Mouse (Mus musculus) MEL (cell line): ENCODE results near the gene Ppp3r1. TPM values are rescaled to one million over a fixed set of nuclear protein-coding genes. Genes with fewer than 3 reads are reported as not detected.

Experiments
- DNase-seq: peaks from one replicate; pipeline ENCODE4 v3.0.0; 2011; ENCODE audit warnings: low read depth, low spot score
- H3K27ac ChIP-seq: 2 replicates; pipeline ENCODE4 v1.5.1; 2012; ENCODE audit warnings: low read depth, mild to moderate bottlenecking, control low read depth, low read length, moderate library complexity; ENCODE audit not compliant: control insufficient read depth
- H3K27me3 ChIP-seq, 2 experiments: fragments of 150-350 bp in 1 of 2; sonication (generic) in 1 of 2; 2 replicates each; pipeline ENCODE4 v1.6.1; 2012; ENCODE audit warnings: low read length in 2 of 2, mild to moderate bottlenecking in 2 of 2, improper control_type of control experiment in 1 of 2, moderate library complexity in 1 of 2; ENCODE audit not compliant: insufficient read depth in 2 of 2, control insufficient read depth in 1 of 2
- H3K36me3 ChIP-seq, 2 experiments: 2 replicates each; pipeline ENCODE4 v1.6.1; 2012 to 2014; ENCODE audit warnings: low read length in 2 of 2, improper control_type of control experiment in 1 of 2, inconsistent platforms in 1 of 2, mild to moderate bottlenecking in 1 of 2; ENCODE audit not compliant: insufficient read depth in 2 of 2, control insufficient read depth in 1 of 2
- H3K4me1 ChIP-seq, 2 experiments: fragments of 150-350 bp in 1 of 2; sonication (generic) in 1 of 2; 2 replicates each; pipeline ENCODE4 v1.6.1; 2012; ENCODE audit warnings: low read length in 2 of 2, improper control_type of control experiment in 1 of 2, mild to moderate bottlenecking in 1 of 2; ENCODE audit not compliant: insufficient read depth in 2 of 2, control insufficient read depth in 1 of 2
- H3K4me3 ChIP-seq, 2 experiments: fragments of 150-350 bp in 1 of 2; sonication (generic) in 1 of 2; 2 replicates each; pipeline ENCODE4 v1.5.1; 2012; ENCODE audit warnings: low read depth in 2 of 2, low read length in 2 of 2, mild to moderate bottlenecking in 2 of 2, moderate library complexity in 2 of 2, control low read depth in 1 of 2, improper control_type of control experiment in 1 of 2; ENCODE audit not compliant: control insufficient read depth in 1 of 2, insufficient read depth in 1 of 2
- H3K79me2 ChIP-seq: 2 replicates; pipeline ENCODE4 v1.6.1; 2012; ENCODE audit warnings: mild to moderate bottlenecking, low read length, moderate library complexity; ENCODE audit not compliant: control insufficient read depth, poor library complexity, insufficient read depth
- H3K9ac ChIP-seq: 2 replicates; pipeline ENCODE4 v1.6.1; 2012; ENCODE audit warnings: low read depth, mild to moderate bottlenecking, control low read depth, low read length, moderate library complexity; ENCODE audit not compliant: control insufficient read depth, poor library complexity, severe bottlenecking
- H3K9me3 ChIP-seq: fragments of 150-350 bp; sonication (generic); replicated peaks from 2 replicates; pipeline ENCODE4 v1.6.1; 2012; ENCODE audit warnings: mild to moderate bottlenecking, low read length, improper control_type of control experiment, moderate library complexity; ENCODE audit not compliant: insufficient read depth
- BHLHE40 ChIP-seq: IDR thresholded peaks from 2 replicates; pipeline ENCODE4 v1.6.1; 2012; ENCODE audit warnings: low read depth, mild to moderate bottlenecking, inconsistent platforms, low read length, improper control_type of control experiment, borderline replicate concordance
- CHD2 ChIP-seq: IDR thresholded peaks from 2 replicates; pipeline ENCODE4 v1.6.1; 2011; ENCODE audit warnings: low read length, improper control_type of control experiment
- ELF1 ChIP-seq: IDR thresholded peaks from 2 replicates; pipeline ENCODE4 v1.6.1; 2014; ENCODE audit warnings: low read depth, mild to moderate bottlenecking, inconsistent platforms, low read length, improper control_type of control experiment, moderate library complexity
- GABPA ChIP-seq: IDR thresholded peaks from 2 replicates; pipeline ENCODE4 v1.6.1; 2012; ENCODE audit warnings: low read depth, mild to moderate bottlenecking, inconsistent platforms, low read length, improper control_type of control experiment, moderate library complexity
- GATA1 ChIP-seq: IDR thresholded peaks from 2 replicates; pipeline ENCODE4 v1.6.1; 2011; ENCODE audit warnings: low read depth, low read length, improper control_type of control experiment
- HCFC1 ChIP-seq: IDR thresholded peaks from 2 replicates; pipeline ENCODE4 v1.6.1; 2012; ENCODE audit warnings: low read depth, mild to moderate bottlenecking, inconsistent platforms, low read length, improper control_type of control experiment, moderate library complexity
- JUND ChIP-seq: IDR thresholded peaks from 2 replicates; pipeline ENCODE4 v1.6.1; 2011; ENCODE audit warnings: low read depth, mild to moderate bottlenecking, improper control_type of control experiment, low read length
- MAFK ChIP-seq: IDR thresholded peaks from 2 replicates; pipeline ENCODE4 v1.6.1; 2011; ENCODE audit warnings: low read depth, mild to moderate bottlenecking, low read length, improper control_type of control experiment, borderline replicate concordance
- MAZ ChIP-seq: IDR thresholded peaks from 2 replicates; pipeline ENCODE4 v1.6.1; 2012; ENCODE audit warnings: low read depth, mild to moderate bottlenecking, inconsistent platforms, low read length, improper control_type of control experiment
- MXI1 ChIP-seq: IDR thresholded peaks from 2 replicates; pipeline ENCODE4 v1.6.1; 2011; ENCODE audit warnings: mild to moderate bottlenecking, low read depth, low read length, improper control_type of control experiment
- MYB ChIP-seq: IDR thresholded peaks from 2 replicates; pipeline ENCODE4 v1.6.1; 2011; ENCODE audit warnings: mild to moderate bottlenecking, low read depth, low read length, improper control_type of control experiment
- NELFE ChIP-seq: IDR thresholded peaks from 2 replicates; pipeline ENCODE4 v1.6.1; 2011; ENCODE audit warnings: low read depth, low read length, improper control_type of control experiment
- NRF1 ChIP-seq: IDR thresholded peaks from 2 replicates; pipeline ENCODE4 v1.6.1; 2014; ENCODE audit warnings: low read depth, mild to moderate bottlenecking, inconsistent platforms, low read length, improper control_type of control experiment, moderate library complexity; ENCODE audit not compliant: poor library complexity, insufficient read depth, severe bottlenecking
- POLR2AphosphoS2 ChIP-seq: IDR thresholded peaks from 2 replicates; pipeline ENCODE4 v1.6.1; 2011; ENCODE audit warnings: low read length, improper control_type of control experiment
- POLR2AphosphoS5 ChIP-seq: IDR thresholded peaks from 2 replicates; pipeline ENCODE4 v1.6.1; 2012; ENCODE audit warnings: low read depth, borderline replicate concordance, mild to moderate bottlenecking, inconsistent platforms, low read length, moderate library complexity, mixed read lengths
- RAD21 ChIP-seq: IDR thresholded peaks from 2 replicates; pipeline ENCODE4 v1.6.1; 2011; ENCODE audit warnings: mild to moderate bottlenecking, low read depth, low read length, improper control_type of control experiment
- RCOR1 ChIP-seq: IDR thresholded peaks from 2 replicates; pipeline ENCODE4 v1.6.1; 2012; ENCODE audit warnings: low read depth, mild to moderate bottlenecking, inconsistent platforms, low read length, improper control_type of control experiment
- SIN3A ChIP-seq: IDR thresholded peaks from 2 replicates; pipeline ENCODE4 v1.6.1; 2012; ENCODE audit warnings: low read length, improper control_type of control experiment, inconsistent platforms
- SMC3 ChIP-seq: IDR thresholded peaks from 2 replicates; pipeline ENCODE4 v1.6.1; 2011; ENCODE audit warnings: low read depth, low read length, improper control_type of control experiment
- TBP ChIP-seq: IDR thresholded peaks from 2 replicates; pipeline ENCODE4 v1.8.0; 2011; ENCODE audit warnings: low read depth, low read length, improper control_type of control experiment
- TCF12 ChIP-seq: IDR thresholded peaks from 2 replicates; pipeline ENCODE4 v1.6.1; 2014; ENCODE audit warnings: low read depth, mild to moderate bottlenecking, inconsistent platforms, low read length, improper control_type of control experiment, moderate library complexity
- UBTF ChIP-seq: IDR thresholded peaks from 2 replicates; pipeline ENCODE4 v1.6.1; 2012; ENCODE audit warnings: low read depth, mild to moderate bottlenecking, inconsistent platforms, low read length, improper control_type of control experiment, moderate library complexity, borderline replicate concordance; ENCODE audit not compliant: insufficient read depth
- USF1 ChIP-seq: IDR thresholded peaks from 2 replicates; pipeline ENCODE4 v1.6.1; 2014; ENCODE audit warnings: low read depth, mild to moderate bottlenecking, inconsistent platforms, low read length, improper control_type of control experiment, moderate library complexity
- USF2 ChIP-seq, 2 experiments: IDR thresholded peaks; 2 replicates each; pipeline ENCODE4 v1.6.1; 2011 to 2012; ENCODE audit warnings: improper control_type of control experiment in 2 of 2, low read length in 2 of 2, borderline replicate concordance in 1 of 2, inconsistent platforms in 1 of 2, low read depth in 1 of 2, mild to moderate bottlenecking in 1 of 2; ENCODE audit not compliant: insufficient read depth in 1 of 2
- ZKSCAN1 ChIP-seq: IDR thresholded peaks from 2 replicates; pipeline ENCODE4 v1.6.1; 2012; ENCODE audit warnings: low read depth, mild to moderate bottlenecking, inconsistent platforms, low read length, improper control_type of control experiment, moderate library complexity
- ZNF384 ChIP-seq: IDR thresholded peaks from 2 replicates; pipeline ENCODE4 v1.6.1; 2012; ENCODE audit warnings: low read depth, mild to moderate bottlenecking, inconsistent platforms, low read length, improper control_type of control experiment
- polyA plus RNA-seq, 2 experiments: library from polyadenylated mRNA; stranded (reverse) in 1 of 2; unstranded in 1 of 2; fragments of >175 nt in 1 of 2; fragments of >200 nt in 1 of 2; gene quantifications; 2 replicates each; pipeline versions ENCODE4 v1.2.1 to v1.2.4; 2012; ENCODE audit warnings: low replicate concordance in 2 of 2, low read depth in 1 of 2; ENCODE audit not compliant: insufficient read length in 2 of 2, insufficient read depth in 1 of 2, missing spikeins in 1 of 2
- total RNA-seq: library from RNA; depleted of rRNA; stranded (reverse); fragments of 300-350 nt; gene quantifications from 2 replicates; pipeline ENCODE4 v1.2.3, GENCODE M21; 2012

The Ppp3r1 gene
- total and polyA plus RNA-seq, 3 experiments, result 48.8 to 67.9 (median 63.8) TPM

- Histone ChIP-seq H3K9me3 (no peaks in the 10 kb centered on the region), H3K4me1 (peaks cover 0 to 2% of the 10 kb centered on the region in 2 experiments; a peak in 2 of 4 replicates), H3K27me3 (no peaks in the 10 kb centered on the region), H3K4me3 (no peak within 1 kb of the TSS), H3K79me2 (peaks cover 36% of the 10 kb centered on the region), H3K36me3 (peaks cover 5 to 16% of the 10 kb centered on the region in 2 experiments), H3K27ac (no peak within 1 kb of the TSS), H3K9ac (no peak within 1 kb of the TSS)
- TF ChIP-seq MYB (no peak), POLR2AphosphoS2 (no peak), JUND (no peak), UBTF (no peak), TBP (no peak), HCFC1 (no peak)
- DNase-seq, result no peak
These were observed 22.7 kb downstream of the Ppp3r1 start, which contains the start of gene Wdr92 for GRCm38 (mm10) chr11:17181807-17182206. Gene Wdr92 (plus strand): TSS chr11:17182107.

- H3K9me3 ChIP-seq, result no peaks in the 10 kb centered on the region
- no peak overlapping the region for H3K4me3 ChIP-seq
- H3K27me3 ChIP-seq, result no peaks in the 10 kb centered on the region
- H3K27ac ChIP-seq, result no peak overlapping the region
- peaks cover 26% of the 10 kb centered on the region for H3K79me2 ChIP-seq
- DNase-seq, result peak; percentile 31
- TF ChIP-seq GABPA (no peak), CHD2 (no peak), JUND (no peak), ZKSCAN1 (no peak), SIN3A (no peak), RCOR1 (no peak), RAD21 (no peak), ZNF384 (no peak), GATA1 (no peak), TBP (no peak), NELFE (no peak), SMC3 (no peak)
- H3K36me3 ChIP-seq, result peaks cover 3 to 19% of the 10 kb centered on the region in 2 experiments
- H3K4me1 ChIP-seq, result peaks cover 0 to 2% of the 10 kb centered on the region in 2 experiments; a peak in 2 of 4 replicates
- H3K9ac ChIP-seq, result no peak overlapping the region
These were observed 24.1 kb downstream of the Ppp3r1 start for GRCm38 (mm10) chr11:17183165-17183564.

GRCm38 (mm10) chr11:17187649-17188048, 28.6 kb downstream of the Ppp3r1 start:
- Histone ChIP-seq H3K27ac (no peak overlapping the region), H3K79me2 (peaks cover 11% of the 10 kb centered on the region; the same call in 1 of the 2 replicates), H3K4me3 (no peak overlapping the region), H3K4me1 (no peaks in the 10 kb centered on the region; a peak in 1 of 4 replicates), H3K36me3 (peaks cover 2 to 23% of the 10 kb centered on the region in 2 experiments; a peak in 3 of 4 replicates), H3K27me3 (no peaks in the 10 kb centered on the region), H3K9ac (no peak overlapping the region), H3K9me3 (no peaks in the 10 kb centered on the region)
- no peak for DNase-seq
- TF ChIP-seq NRF1 (no peak), POLR2AphosphoS5 (no peak), MAZ (no peak), TCF12 (no peak), USF1 (no peak), RAD21 (no peak), MYB (no peak), USF2 (IDR thresholded peaks at IDR 0.05; ENCODE audit: borderline replicate concordance in 1 of 2, insufficient read depth in 1 of 2, low read depth in 1 of 2, low read length in 2 of 2) (no peak), BHLHE40 (no peak), MAFK (no peak), NELFE (no peak), SMC3 (no peak), ELF1 (no peak), GATA1 (no peak), POLR2AphosphoS2 (no peak), MXI1 (no peak)
